Mouse (Mus musculus) midbrain, postnatal 0 days (tissue): ENCODE measurements around the gene Lypd6. TPM values are rescaled to one million over a fixed set of nuclear protein-coding genes. Genes with fewer than 3 reads are reported as not detected.
A peak's percentile ranks its signal among the peaks of the same experiment; 100 is the strongest.

Experiments used
- ATAC-seq: fragments of 200-750 bp; cut with Nextera tagmentation; 2 replicates; pipeline ENCODE4 v1.8.0; 2017; ENCODE audit warnings: moderate number of reproducible peaks, mild to moderate bottlenecking, moderate TSS enrichment, moderate library complexity; ENCODE audit not compliant: low FRiP score
- DNase-seq: peaks from one replicate; pipeline ENCODE4 v3.0.0-alpha.2; 2015; ENCODE audit warnings: low spot score
- H3K27ac ChIP-seq: fragments of 300-500 bp; sonication (generic); 2 replicates; pipeline ENCODE4 v1.5.1; 2014; ENCODE audit warnings: low read depth, mild to moderate bottlenecking, low read length, mixed read lengths
- H3K27me3 ChIP-seq: fragments of 300-500 bp; sonication (generic); 2 replicates; pipeline ENCODE4 v1.6.1; 2014; ENCODE audit warnings: low read length, control low read depth, mixed read lengths; ENCODE audit not compliant: insufficient read depth
- H3K36me3 ChIP-seq: fragments of 300-500 bp; sonication (generic); 2 replicates; pipeline ENCODE4 v1.6.1; 2014; ENCODE audit warnings: low read length, control low read depth, mixed read lengths; ENCODE audit not compliant: insufficient read depth
- H3K4me1 ChIP-seq: fragments of 300-500 bp; sonication (generic); 2 replicates; pipeline ENCODE4 v1.6.1; 2014; ENCODE audit warnings: mild to moderate bottlenecking, control low read depth, antibody characterized with exemption, low read length, mixed read lengths; ENCODE audit not compliant: insufficient read depth
- H3K4me2 ChIP-seq: fragments of 300-500 bp; sonication (generic); 2 replicates; pipeline ENCODE4 v1.6.1; 2014; ENCODE audit warnings: low read depth, mild to moderate bottlenecking, low read length, mixed read lengths; ENCODE audit not compliant: poor library complexity, severe bottlenecking
- H3K4me3 ChIP-seq: fragments of 300-500 bp; sonication (generic); 2 replicates; pipeline ENCODE4 v1.5.1; 2014; ENCODE audit warnings: low read depth, mild to moderate bottlenecking, low read length, moderate library complexity
- H3K9ac ChIP-seq: fragments of 300-500 bp; sonication (generic); replicated peaks from 2 replicates; pipeline ENCODE4 v1.6.1; 2014; ENCODE audit warnings: mild to moderate bottlenecking, low read length, moderate library complexity, mixed read lengths; ENCODE audit not compliant: poor library complexity, severe bottlenecking
- H3K9me3 ChIP-seq: fragments of 300-500 bp; sonication (generic); 2 replicates; pipeline ENCODE4 v1.6.1; 2016; ENCODE audit warnings: low read length, control low read depth
- CTCF ChIP-seq: IDR thresholded peaks from 2 replicates; pipeline ENCODE4 v1.5.1; 2016; ENCODE audit warnings: antibody characterized with exemption, mild to moderate bottlenecking
- WGBS: fragments of 180-500 bp; shearing (Covaris S2); extraction: QIAGEN DNeasy Blood & Tissue Kit; methylation state at CpG from one replicate; pipeline ENCODE4 v1.1.7; 2014; 5-methylcytosine and 5-hydroxymethylcytosine counted together
- polyA plus RNA-seq: library from polyadenylated mRNA; unstranded; fragments of >200 nt; fragmentation: Nextera tagmentation; extraction: Ambion mirVana; gene quantifications from 2 replicates; pipeline ENCODE4 v1.2.1, GENCODE M21; 2015
- total RNA-seq: library from RNA; depleted of rRNA; stranded (reverse); fragments of >200 nt; gene quantifications from 2 replicates; pipeline ENCODE4 v1.2.3, GENCODE M21; 2014

Gene Lypd6
- total and polyA plus RNA-seq, 2 experiments from 2014 or later = 20.4 to 29.5 TPM

GRCm38 (mm10) chr2:50044871-50045470, 21.3 kb upstream of the Lypd6 start:
- no peak for DNase-seq

GRCm38 (mm10) chr2:50045841-50046240, 20.4 kb upstream of the Lypd6 start:
- Histone ChIP-seq H3K36me3 (no peaks in the 10 kb centered on the region), H3K9ac (no peak overlapping the region), H3K27me3 (no peaks in the 10 kb centered on the region), H3K4me3 (no peak overlapping the region), H3K27ac (no peak overlapping the region), H3K4me2 (no peak overlapping the region), H3K4me1 (no peaks in the 10 kb centered on the region), H3K9me3 (no peaks in the 10 kb centered on the region)
- DNase-seq (no peak), ATAC-seq (no peak)
- TF ChIP-seq CTCF = no peak
- 81% methylated on average over 4 of the region's 4 CpGs for WGBS

More at GRCm38 (mm10) chr2:50044871-50045470, 21.3 kb upstream of the Lypd6 start:
- Histone ChIP-seq H3K4me1 (no peaks in the 10 kb centered on the region), H3K4me2 (no peak overlapping the region), H3K27me3 (no peaks in the 10 kb centered on the region), H3K36me3 (no peaks in the 10 kb centered on the region), H3K4me3 (no peak overlapping the region), H3K9ac (no peak overlapping the region), H3K27ac (no peak overlapping the region), H3K9me3 (no peaks in the 10 kb centered on the region)
- 65% methylated on average over 7 of the region's 7 CpGs for WGBS
- no peak for TF ChIP-seq CTCF
- ATAC-seq = no peak

- no peak for ATAC-seq
- TF ChIP-seq CTCF = no peak
- H3K27me3 ChIP-seq = no peaks in the 10 kb centered on the region
- no peaks in the 10 kb centered on the region for H3K9me3 ChIP-seq
- DNase-seq = no peak
- H3K4me1 ChIP-seq = no peaks in the 10 kb centered on the region
- H3K36me3 ChIP-seq = no peaks in the 10 kb centered on the region
- no peak overlapping the region for H3K4me3 ChIP-seq
- H3K9ac ChIP-seq = no peak overlapping the region
- no peak overlapping the region for H3K27ac ChIP-seq
- no peak overlapping the region for H3K4me2 ChIP-seq
Measured at GRCm38 (mm10) chr2:50048442-50048841, 17.8 kb upstream of the Lypd6 start.

- no peak for ATAC-seq
- no peak overlapping the region for H3K9ac ChIP-seq
- H3K36me3 ChIP-seq = no peaks in the 10 kb centered on the region
- H3K4me3 ChIP-seq = no peak overlapping the region
- no peak for TF ChIP-seq CTCF
- WGBS = 82% methylated on average over 1 of the region's 1 CpGs
- no peak overlapping the region for H3K4me2 ChIP-seq
- H3K9me3 ChIP-seq = no peaks in the 10 kb centered on the region
- H3K4me1 ChIP-seq = no peaks in the 10 kb centered on the region
- no peak overlapping the region for H3K27ac ChIP-seq
- DNase-seq = no peak
- no peaks in the 10 kb centered on the region for H3K27me3 ChIP-seq
Measured at GRCm38 (mm10) chr2:50053893-50054292, 12.3 kb upstream of the Lypd6 start.

GRCm38 (mm10) chr2:50065902-50066245, 355 bp upstream of the Lypd6 start:
- no peak for TF ChIP-seq CTCF
- DNase-seq = no peak
- H3K9ac ChIP-seq = peak overlapping the region; percentile 44; the same call in 1 of the 2 replicates
- no peak; the same call in 1 of the 2 replicates for ATAC-seq
- no peaks in the 10 kb centered on the region for H3K36me3 ChIP-seq
- no peak overlapping the region for H3K27ac ChIP-seq
- peak overlapping the region; percentile 65 for H3K4me3 ChIP-seq
- H3K4me1 ChIP-seq = peaks cover 4% of the 10 kb centered on the region; the same call in 1 of the 2 replicates
- peak overlapping the region; percentile 94 for H3K4me2 ChIP-seq
- H3K27me3 ChIP-seq = no peaks in the 10 kb centered on the region
- H3K9me3 ChIP-seq = no peaks in the 10 kb centered on the region
- 4% methylated on average over 14 of the region's 14 CpGs for WGBS

GRCm38 (mm10) chr2:50066968-50067315, 713 bp downstream of the Lypd6 start:
- H3K9me3 ChIP-seq = no peaks in the 10 kb centered on the region
- H3K4me2 ChIP-seq = peak overlapping the region; percentile 94
- H3K27ac ChIP-seq = no peak overlapping the region
- ATAC-seq = no peak; the same call in 1 of the 2 replicates
- peak overlapping the region; percentile 44; the same call in 1 of the 2 replicates for H3K9ac ChIP-seq
- H3K36me3 ChIP-seq = no peaks in the 10 kb centered on the region
- H3K4me3 ChIP-seq = peak overlapping the region; percentile 65
- H3K4me1 ChIP-seq = peaks cover 4% of the 10 kb centered on the region; the same call in 1 of the 2 replicates
- under 1% methylated on average over 9 of the region's 9 CpGs for WGBS
- TF ChIP-seq CTCF = no peak
- no peaks in the 10 kb centered on the region for H3K27me3 ChIP-seq
- no peak for DNase-seq
